Mouse (Mus musculus): ENCODE results near the gene Cntn3. TPM values are rescaled to one million over a fixed set of nuclear protein-coding genes. Genes with fewer than 3 reads are reported as not detected.

The Cntn3 gene
- polyA plus RNA-seq, 1 experiment: not detected

- TF ChIP-seq GATA1 (IDR thresholded peaks at IDR 0.05; ENCODE audit: borderline replicate concordance, low read length): no peak
- TF ChIP-seq FLI1 (IDR thresholded peaks at IDR 0.05; ENCODE audit: low read length): no peak
- Histone ChIP-seq H3K4me1 (peaks cover 31% of the 10 kb centered on the region), H3K4me3 (replicated peaks) (peak overlapping the region; percentile 92), H3K27me3 (replicated peaks) (peaks cover 16% of the 10 kb centered on the region), H3K9me3 (no peaks in the 10 kb centered on the region), H3K36me3 (replicated peaks; ENCODE audit: low read length) (no peaks in the 10 kb centered on the region)
These were observed 9.5 kb downstream of the Cntn3 start for GRCm38 (mm10) chr6:102563431-102563830.

- H3K4me1 ChIP-seq: peaks cover 30% of the 10 kb centered on the region
- H3K4me3 ChIP-seq (replicated peaks): no peak overlapping the region
- no peaks in the 10 kb centered on the region for H3K36me3 ChIP-seq (replicated peaks; ENCODE audit: low read length)
- no peaks in the 10 kb centered on the region for H3K27me3 ChIP-seq (replicated peaks)
- no peak for TF ChIP-seq GATA1 (IDR thresholded peaks at IDR 0.05; ENCODE audit: borderline replicate concordance, low read length)
- TF ChIP-seq FLI1 (IDR thresholded peaks at IDR 0.05; ENCODE audit: low read length): no peak
- H3K9me3 ChIP-seq: no peaks in the 10 kb centered on the region
These were observed 15.4 kb downstream of the Cntn3 start for GRCm38 (mm10) chr6:102557521-102557920.

- Histone ChIP-seq H3K4me3 (replicated peaks) (peak overlapping the region; percentile 28), H3K36me3 (replicated peaks; ENCODE audit: low read length) (no peaks in the 10 kb centered on the region), H3K4me1 (peaks cover 26% of the 10 kb centered on the region), H3K27me3 (replicated peaks) (no peaks in the 10 kb centered on the region), H3K9me3 (no peaks in the 10 kb centered on the region)
- TF ChIP-seq FLI1 (IDR thresholded peaks at IDR 0.05; ENCODE audit: low read length) (no peak), GATA1 (IDR thresholded peaks at IDR 0.05; ENCODE audit: borderline replicate concordance, low read length) (no peak)
These were observed 16.4 kb downstream of the Cntn3 start for GRCm38 (mm10) chr6:102556497-102556896.

- no peak overlapping the region for H3K4me3 ChIP-seq (replicated peaks)
- H3K4me1 ChIP-seq: peaks cover 26% of the 10 kb centered on the region
- no peaks in the 10 kb centered on the region for H3K9me3 ChIP-seq
- TF ChIP-seq GATA1 (IDR thresholded peaks at IDR 0.05; ENCODE audit: borderline replicate concordance, low read length) (no peak), FLI1 (IDR thresholded peaks at IDR 0.05; ENCODE audit: low read length) (no peak)
- no peaks in the 10 kb centered on the region for H3K27me3 ChIP-seq (replicated peaks)
- no peaks in the 10 kb centered on the region for H3K36me3 ChIP-seq (replicated peaks; ENCODE audit: low read length)
These were observed 17.0 kb downstream of the Cntn3 start for GRCm38 (mm10) chr6:102555814-102556437.

GRCm38 (mm10) chr6:102555067-102555657 is 17.7 kb downstream of the Cntn3 start:
- Histone ChIP-seq H3K36me3 (replicated peaks; ENCODE audit: low read length) (no peaks in the 10 kb centered on the region), H3K27me3 (replicated peaks) (no peaks in the 10 kb centered on the region), H3K4me3 (replicated peaks) (no peak overlapping the region)

GRCm38 (mm10) chr6:102541633-102542412 is 31.1 kb downstream of the Cntn3 start:
- no peaks in the 10 kb centered on the region for H3K9me3 ChIP-seq
- H3K4me3 ChIP-seq (replicated peaks): no peak overlapping the region
- no peaks in the 10 kb centered on the region for H3K36me3 ChIP-seq (replicated peaks; ENCODE audit: low read length)
- no peaks in the 10 kb centered on the region for H3K27me3 ChIP-seq (replicated peaks)
- H3K4me1 ChIP-seq: peaks cover 6% of the 10 kb centered on the region; the same call in 1 of the 2 replicates
- TF ChIP-seq GATA1 (IDR thresholded peaks at IDR 0.05; ENCODE audit: borderline replicate concordance, low read length) (no peak), FLI1 (IDR thresholded peaks at IDR 0.05; ENCODE audit: low read length) (no peak)

More at GRCm38 (mm10) chr6:102555067-102555657, 17.7 kb downstream of the Cntn3 start:
- Histone ChIP-seq H3K4me1 (peaks cover 26% of the 10 kb centered on the region), H3K9me3 (no peaks in the 10 kb centered on the region)
- no peak for TF ChIP-seq GATA1 (IDR thresholded peaks at IDR 0.05; ENCODE audit: borderline replicate concordance, low read length)
- TF ChIP-seq FLI1 (IDR thresholded peaks at IDR 0.05; ENCODE audit: low read length): no peak

GRCm38 (mm10) chr6:102535599-102535998 is 37.3 kb downstream of the Cntn3 start:
- TF ChIP-seq FLI1 (IDR thresholded peaks at IDR 0.05; ENCODE audit: low read length): no peak
- no peak for TF ChIP-seq GATA1 (IDR thresholded peaks at IDR 0.05; ENCODE audit: borderline replicate concordance, low read length)
- H3K4me3 ChIP-seq (replicated peaks): no peak overlapping the region
- H3K27me3 ChIP-seq (replicated peaks): no peaks in the 10 kb centered on the region
- no peaks in the 10 kb centered on the region for H3K9me3 ChIP-seq
- H3K4me1 ChIP-seq: peaks cover 19% of the 10 kb centered on the region
- H3K36me3 ChIP-seq (replicated peaks; ENCODE audit: low read length): no peaks in the 10 kb centered on the region

- Histone ChIP-seq H3K4me3 (replicated peaks) (no peak overlapping the region), H3K4me1 (no peaks in the 10 kb centered on the region), H3K36me3 (replicated peaks; ENCODE audit: low read length) (no peaks in the 10 kb centered on the region), H3K9me3 (no peaks in the 10 kb centered on the region), H3K27me3 (replicated peaks) (no peaks in the 10 kb centered on the region)
- TF ChIP-seq GATA1 (IDR thresholded peaks at IDR 0.05; ENCODE audit: borderline replicate concordance, low read length): no peak
These were observed 49.9 kb downstream of the Cntn3 start for GRCm38 (mm10) chr6:102523037-102523436.

GRCm38 (mm10) chr6:102520977-102521376 is 51.9 kb downstream of the Cntn3 start:
- no peak overlapping the region for H3K4me3 ChIP-seq (replicated peaks)
- TF ChIP-seq GATA1 (IDR thresholded peaks at IDR 0.05; ENCODE audit: borderline replicate concordance, low read length): no peak
- no peak for TF ChIP-seq FLI1 (IDR thresholded peaks at IDR 0.05; ENCODE audit: low read length)
- no peaks in the 10 kb centered on the region for H3K36me3 ChIP-seq (replicated peaks; ENCODE audit: low read length)
- H3K4me1 ChIP-seq: no peaks in the 10 kb centered on the region
- no peaks in the 10 kb centered on the region for H3K27me3 ChIP-seq (replicated peaks)
- H3K9me3 ChIP-seq: no peaks in the 10 kb centered on the region

GRCm38 (mm10) chr6:102515231-102515630 is 57.7 kb downstream of the Cntn3 start:
- Histone ChIP-seq H3K9me3 (no peaks in the 10 kb centered on the region), H3K4me3 (replicated peaks) (no peak overlapping the region), H3K4me1 (no peaks in the 10 kb centered on the region), H3K36me3 (replicated peaks; ENCODE audit: low read length) (no peaks in the 10 kb centered on the region), H3K27me3 (replicated peaks) (no peaks in the 10 kb centered on the region)
- TF ChIP-seq FLI1 (IDR thresholded peaks at IDR 0.05; ENCODE audit: low read length) (no peak), GATA1 (IDR thresholded peaks at IDR 0.05; ENCODE audit: borderline replicate concordance, low read length) (no peak)

Measured in megakaryocyte, embryonic 14.5 days (primary cell).